Mouse (Mus musculus) E14TG2a.4 (cell line): ENCODE measurements around the gene Cflar.

Source experiments
- H3K27me3 ChIP-seq: 2 replicates; pipeline ENCODE4 v1.6.1; 2014; ENCODE audit warnings: low read length, control low read depth; ENCODE audit not compliant: insufficient read depth
- H3K36me3 ChIP-seq: 2 replicates; pipeline ENCODE4 v1.6.1; 2014; ENCODE audit warnings: low read length, control low read depth; ENCODE audit not compliant: insufficient read depth
- H3K4me1 ChIP-seq: replicated peaks from 2 replicates; pipeline ENCODE4 v1.6.1; 2014; ENCODE audit warnings: low read depth, low read length, control low read depth
- H3K4me3 ChIP-seq: replicated peaks from 2 replicates; pipeline ENCODE4 v1.5.1; 2014; ENCODE audit warnings: mild to moderate bottlenecking, low read length
- H3K9me3 ChIP-seq: 2 replicates; pipeline ENCODE4 v1.6.1; 2014; ENCODE audit warnings: low read length, control low read depth
- CTCF ChIP-seq: conservative IDR thresholded peaks from 2 replicates; pipeline ENCODE4 v1.5.1; 2014; ENCODE audit warnings: low read length
- NANOG ChIP-seq: IDR thresholded peaks from 2 replicates; pipeline ENCODE4 v1.6.1; 2014; ENCODE audit warnings: borderline replicate concordance, low read length, mixed read lengths
- POU5F1 ChIP-seq: IDR thresholded peaks from 2 replicates; pipeline ENCODE4 v1.6.1; 2014; ENCODE audit warnings: low read length, borderline replicate concordance

Gene Cflar

GRCm38 (mm10) chr1:58710711-58711364, 470 bp upstream of the Cflar start:
- Histone ChIP-seq H3K27me3 (no peaks in the 10 kb centered on the region), H3K4me1 (peaks cover 26% of the 10 kb centered on the region), H3K9me3 (peaks cover 27% of the 10 kb centered on the region), H3K4me3 (peak overlapping the region; percentile 80), H3K36me3 (peaks cover 12% of the 10 kb centered on the region)
- TF ChIP-seq NANOG (no peak), CTCF (no peak), POU5F1 (no peak)

GRCm38 (mm10) chr1:58712076-58713061, 1.1 kb downstream of the Cflar start:
- TF ChIP-seq NANOG (no peak), CTCF (no peak), POU5F1 (no peak)
- peaks cover 26% of the 10 kb centered on the region for H3K4me1 ChIP-seq
- no peaks in the 10 kb centered on the region for H3K27me3 ChIP-seq
- peak overlapping the region; percentile 80 for H3K4me3 ChIP-seq
- H3K36me3 ChIP-seq = peaks cover 21% of the 10 kb centered on the region
- peaks cover 15% of the 10 kb centered on the region for H3K9me3 ChIP-seq

- no peaks in the 10 kb centered on the region for H3K27me3 ChIP-seq
- H3K4me3 ChIP-seq = peak overlapping the region; percentile 79
- no peak for TF ChIP-seq NANOG
- TF ChIP-seq CTCF = no peak
- H3K9me3 ChIP-seq = peaks cover 10% of the 10 kb centered on the region
- H3K36me3 ChIP-seq = peaks cover 21% of the 10 kb centered on the region
- peaks cover 26% of the 10 kb centered on the region for H3K4me1 ChIP-seq
These were observed 2.0 kb downstream of the Cflar start for GRCm38 (mm10) chr1:58713081-58713892.

GRCm38 (mm10) chr1:58713893-58714231, 2.6 kb downstream of the Cflar start:
- Histone ChIP-seq H3K36me3 (peaks cover 21% of the 10 kb centered on the region), H3K27me3 (no peaks in the 10 kb centered on the region), H3K4me3 (peak overlapping the region; percentile 79), H3K4me1 (peaks cover 26% of the 10 kb centered on the region), H3K9me3 (peaks cover 5% of the 10 kb centered on the region; the same call in 1 of the 2 replicates)
- TF ChIP-seq CTCF (no peak), POU5F1 (no peak), NANOG (no peak)

GRCm38 (mm10) chr1:58714361-58714760, 3.1 kb downstream of the Cflar start:
- Histone ChIP-seq H3K4me3 (no peak overlapping the region), H3K27me3 (no peaks in the 10 kb centered on the region), H3K36me3 (peaks cover 25% of the 10 kb centered on the region), H3K4me1 (peaks cover 26% of the 10 kb centered on the region), H3K9me3 (peaks cover 4% of the 10 kb centered on the region; the same call in 1 of the 2 replicates)
- TF ChIP-seq POU5F1 = no peak
- no peak for TF ChIP-seq NANOG
- TF ChIP-seq CTCF = no peak

GRCm38 (mm10) chr1:58715536-58715935, 4.2 kb downstream of the Cflar start:
- H3K36me3 ChIP-seq = peaks cover 28% of the 10 kb centered on the region
- no peak for TF ChIP-seq POU5F1
- no peak for TF ChIP-seq NANOG
- no peak for TF ChIP-seq CTCF
- peaks cover 4% of the 10 kb centered on the region; the same call in 1 of the 2 replicates for H3K9me3 ChIP-seq
- H3K4me1 ChIP-seq = peaks cover 25% of the 10 kb centered on the region
- no peak overlapping the region for H3K4me3 ChIP-seq
- H3K27me3 ChIP-seq = no peaks in the 10 kb centered on the region

- H3K27me3 ChIP-seq = no peaks in the 10 kb centered on the region
- peaks cover 19% of the 10 kb centered on the region for H3K4me1 ChIP-seq
- H3K4me3 ChIP-seq = no peak overlapping the region
- TF ChIP-seq POU5F1 = no peak
- TF ChIP-seq CTCF = no peak
- TF ChIP-seq NANOG = no peak
- H3K36me3 ChIP-seq = peaks cover 28% of the 10 kb centered on the region
- H3K9me3 ChIP-seq = peaks cover 4% of the 10 kb centered on the region; the same call in 1 of the 2 replicates
These were observed 5.0 kb downstream of the Cflar start for GRCm38 (mm10) chr1:58716162-58716882.
